Mouse (Mus musculus) left cerebral cortex, postnatal 10 days (tissue): ENCODE measurements around the gene Prpf4. TPM values are rescaled to one million over a fixed set of nuclear protein-coding genes. Genes with fewer than 3 reads are reported as not detected.
A peak's percentile ranks its signal among the peaks of the same experiment; 100 is the strongest.

ENCODE experiments used
- DNase-seq, 2 experiments: peaks; one replicate each; pipeline ENCODE4 v3.0.0; 2021 to 2022; ENCODE audit warnings: low spot score in 2 of 2, mixed read lengths in 1 of 2; ENCODE audit errors: extremely low spot score in 1 of 2
- intact Hi-C: fragments of 180-260 bp; cut with DNase I; formaldehyde crosslinking; loops from one replicate; pipeline ENCODE4 v1.15.1; 2025
- total RNA-seq, 2 experiments: library from RNA; stranded (reverse); gene quantifications; 2 replicates each; pipeline ENCODE4 v1.2.3; 2021

The Prpf4 gene
- total RNA-seq, 2 experiments from 2014 or later, result 13.1 to 13.7 TPM

- intact Hi-C loops, result no loop called here
- DNase-seq, result no peak
These were observed 24.8 kb upstream of the Prpf4 start for GRCm38 (mm10) chr4:62383752-62384151.

- intact Hi-C loops, result no loop called here
- no peak for DNase-seq
These were observed 24.4 kb upstream of the Prpf4 start for GRCm38 (mm10) chr4:62384159-62384558.

- intact Hi-C loops, result no loop called here
- DNase-seq, result no peak
These were observed 23.2 kb upstream of the Prpf4 start for GRCm38 (mm10) chr4:62385439-62385838.

GRCm38 (mm10) chr4:62389592-62390512, 18.7 kb upstream of the Prpf4 start:
- intact Hi-C loops, result no loop called here
- DNase-seq, result no peak

GRCm38 (mm10) chr4:62391892-62392291, 16.7 kb upstream of the Prpf4 start:
- intact Hi-C loops, result no loop called here
- no peak for DNase-seq

GRCm38 (mm10) chr4:62393459-62393858, 15.1 kb upstream of the Prpf4 start:
- intact Hi-C loops, result no loop called here
- DNase-seq, result no peak

GRCm38 (mm10) chr4:62395806-62396205, 12.8 kb upstream of the Prpf4 start:
- intact Hi-C loops, result no loop called here
- peak in 1 of 2 experiments; percentile 35 for DNase-seq

- DNase-seq, result no peak
- intact Hi-C loops, result no loop called here
These were observed 10.8 kb upstream of the Prpf4 start for GRCm38 (mm10) chr4:62397616-62398365.

GRCm38 (mm10) chr4:62398956-62399355, 9.6 kb upstream of the Prpf4 start:
- DNase-seq, result no peak
- intact Hi-C loops, result no loop called here

- intact Hi-C loops, result loop anchor here (5.0 kb wide), 2 partner anchors 44 to 199 kb away; partner anchors contain the start of genes Fkbp15 and Slc31a1
These were observed 2.5 kb upstream of the Prpf4 start for GRCm38 (mm10) chr4:62406133-62406532.

GRCm38 (mm10) chr4:62407730-62408582, 641 bp upstream of the Prpf4 start:
- peak; percentile 49 to 57 for DNase-seq
- intact Hi-C loops, result loop anchor here (5.0 kb wide), 2 partner anchors 46 to 201 kb away; partner anchors contain the start of genes Fkbp15 and Slc31a1

More at GRCm38 (mm10) chr4:62406133-62406532, 2.5 kb upstream of the Prpf4 start:
- DNase-seq, result no peak

GRCm38 (mm10) chr4:62409615-62410014, 1.0 kb downstream of the Prpf4 start:
- DNase-seq, result no peak
- intact Hi-C loops, result loop anchor here (5.0 kb wide), 2 partner anchors 47 to 202 kb away; partner anchors contain the start of genes Fkbp15 and Slc31a1

GRCm38 (mm10) chr4:62410325-62410724, 1.7 kb downstream of the Prpf4 start:
- no peak for DNase-seq
- intact Hi-C loops, result no loop called here

GRCm38 (mm10) chr4:62411606-62412005, 3.0 kb downstream of the Prpf4 start:
- no peak for DNase-seq
- intact Hi-C loops, result no loop called here

- intact Hi-C loops, result no loop called here
- DNase-seq, result peak in 1 of 2 experiments; percentile 24
These were observed 9.9 kb downstream of the Prpf4 start for GRCm38 (mm10) chr4:62418448-62418847.

GRCm38 (mm10) chr4:62419091-62419490, 10.5 kb downstream of the Prpf4 start:
- intact Hi-C loops, result no loop called here
- DNase-seq, result no peak

GRCm38 (mm10) chr4:62425891-62426290, 17.3 kb downstream of the Prpf4 start:
- intact Hi-C loops, result no loop called here
- DNase-seq, result no peak

GRCm38 (mm10) chr4:62427978-62428758, 19.6 kb downstream of the Prpf4 start:
- peak in 1 of 2 experiments; percentile 38 for DNase-seq
- intact Hi-C loops, result no loop called here
